Mouse (Mus musculus): ENCODE measurements around the gene Epha2. TPM values are rescaled to one million over a fixed set of nuclear protein-coding genes. Genes with fewer than 3 reads are reported as not detected.

Gene Epha2
- total RNA-seq, 1 experiment: 256 TPM

DNA sequence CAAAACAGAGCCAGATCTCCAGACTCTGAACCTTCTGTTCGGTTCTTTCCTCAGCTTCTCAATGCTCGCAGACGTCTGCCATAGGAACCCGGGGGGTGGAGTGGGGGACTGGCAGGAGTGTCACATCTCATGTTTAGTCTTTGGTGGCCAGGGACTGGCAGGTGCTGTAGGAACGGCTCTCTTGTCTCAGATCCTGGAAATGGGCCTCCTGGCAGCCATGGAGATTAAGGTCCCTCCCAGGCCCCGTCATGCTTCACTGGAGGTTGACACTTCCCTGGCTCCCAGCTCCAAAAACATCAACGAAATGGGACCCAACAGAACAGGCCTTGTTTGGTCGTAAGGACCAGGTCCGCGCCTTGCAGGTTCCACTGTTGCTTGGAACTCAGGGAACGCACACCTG lies 47.6 kb downstream of the Epha2 start:
- Histone ChIP-seq H3K9me3 (ENCODE audit: control insufficient read depth, insufficient read depth, low read depth, low read length) (no peaks in the 10 kb centered on the region), H3K9ac (ENCODE audit: insufficient read depth, low read depth, low read length, poor library complexity, severe bottlenecking) (no peak overlapping the region), H3K36me3 (ENCODE audit: control insufficient read depth, insufficient read depth, low read length, poor library complexity, severe bottlenecking) (no peaks in the 10 kb centered on the region), H3K4me1 (ENCODE audit: control insufficient read depth in 2 of 2, insufficient read depth in 2 of 2, low read length in 2 of 2, poor library complexity in 1 of 2) (peaks cover 2 to 18% of the 10 kb centered on the region in 2 experiments), H3K27ac (ENCODE audit: insufficient read depth, low read depth, low read length, poor library complexity, severe bottlenecking) (no peak overlapping the region), H3K4me3 (ENCODE audit: insufficient read depth in 1 of 2, low read depth in 1 of 2, low read length in 2 of 2, poor library complexity in 1 of 2, severe bottlenecking in 1 of 2) (no peak overlapping the region)
- in situ Hi-C loops (cut with MboI; ENCODE audit: low sequenced_read_pairs in 2 of 2, unreplicated experiment in 2 of 2): no loop called here
- DNase-seq (ENCODE audit: low read depth, low spot score): no peak
- TF ChIP-seq ZC3H11A (IDR thresholded peaks at IDR 0.05; ENCODE audit: borderline replicate concordance, low read depth, low read length) (no peak), ZNF384 (IDR thresholded peaks at IDR 0.05; ENCODE audit: low read depth, low read length) (no peak)

GRCm38 (mm10) chr4:141350015-141350414 lies 49.0 kb downstream of the Epha2 start:
- TF ChIP-seq HCFC1 (IDR thresholded peaks at IDR 0.05; ENCODE audit: borderline replicate concordance, insufficient read depth, low read length): no peak
- TF ChIP-seq ZC3H11A (IDR thresholded peaks at IDR 0.05; ENCODE audit: borderline replicate concordance, low read depth, low read length): no peak
- no peak for DNase-seq (ENCODE audit: low read depth, low spot score)
- Histone ChIP-seq H3K4me1 (ENCODE audit: control insufficient read depth in 2 of 2, insufficient read depth in 2 of 2, low read length in 2 of 2, poor library complexity in 1 of 2) (peaks cover 2 to 22% of the 10 kb centered on the region in 2 experiments), H3K36me3 (ENCODE audit: control insufficient read depth, insufficient read depth, low read length, poor library complexity, severe bottlenecking) (no peaks in the 10 kb centered on the region), H3K9me3 (ENCODE audit: control insufficient read depth, insufficient read depth, low read depth, low read length) (no peaks in the 10 kb centered on the region), H3K9ac (ENCODE audit: insufficient read depth, low read depth, low read length, poor library complexity, severe bottlenecking) (no peak overlapping the region), H3K27ac (ENCODE audit: insufficient read depth, low read depth, low read length, poor library complexity, severe bottlenecking) (no peak overlapping the region), H3K4me3 (ENCODE audit: insufficient read depth in 1 of 2, low read depth in 1 of 2, low read length in 2 of 2, poor library complexity in 1 of 2, severe bottlenecking in 1 of 2) (peak overlapping the region in 1 of 2 experiments; percentile 13; a peak in 1 of 4 replicates)
- in situ Hi-C loops (cut with MboI; ENCODE audit: low sequenced_read_pairs in 2 of 2, unreplicated experiment in 2 of 2): no loop called here

- TF ChIP-seq MAFK (IDR thresholded peaks at IDR 0.05; ENCODE audit: insufficient read depth, low read depth, low read length) (no peak), CHD2 (IDR thresholded peaks at IDR 0.05; ENCODE audit: low read depth, low read length) (no peak), HCFC1 (IDR thresholded peaks at IDR 0.05; ENCODE audit: borderline replicate concordance, insufficient read depth, low read length) (no peak)
- H3K27ac ChIP-seq (ENCODE audit: insufficient read depth, low read depth, low read length, poor library complexity, severe bottlenecking): no peak overlapping the region
- no peak for DNase-seq (ENCODE audit: low read depth, low spot score)
- in situ Hi-C loops (cut with MboI; ENCODE audit: low sequenced_read_pairs in 2 of 2, unreplicated experiment in 2 of 2): no loop called here
- H3K4me1 ChIP-seq (ENCODE audit: control insufficient read depth in 2 of 2, insufficient read depth in 2 of 2, low read length in 2 of 2, poor library complexity in 1 of 2): peaks cover 2 to 22% of the 10 kb centered on the region in 2 experiments
- no peak overlapping the region for H3K4me3 ChIP-seq (ENCODE audit: insufficient read depth in 1 of 2, low read depth in 1 of 2, low read length in 2 of 2, poor library complexity in 1 of 2, severe bottlenecking in 1 of 2)
- H3K9me3 ChIP-seq (ENCODE audit: control insufficient read depth, insufficient read depth, low read depth, low read length): no peaks in the 10 kb centered on the region
- H3K36me3 ChIP-seq (ENCODE audit: control insufficient read depth, insufficient read depth, low read length, poor library complexity, severe bottlenecking): no peaks in the 10 kb centered on the region
- H3K9ac ChIP-seq (ENCODE audit: insufficient read depth, low read depth, low read length, poor library complexity, severe bottlenecking): no peak overlapping the region
Measured at GRCm38 (mm10) chr4:141351972-141352371, 50.9 kb downstream of the Epha2 start.

GRCm38 (mm10) chr4:141352986-141353385 lies 51.9 kb downstream of the Epha2 start:
- DNase-seq (ENCODE audit: low read depth, low spot score): no peak
- in situ Hi-C loops (cut with MboI; ENCODE audit: low sequenced_read_pairs in 2 of 2, unreplicated experiment in 2 of 2): no loop called here
- no peak overlapping the region for H3K27ac ChIP-seq (ENCODE audit: insufficient read depth, low read depth, low read length, poor library complexity, severe bottlenecking)
- TF ChIP-seq CHD2 (IDR thresholded peaks at IDR 0.05; ENCODE audit: low read depth, low read length) (no peak), HCFC1 (IDR thresholded peaks at IDR 0.05; ENCODE audit: borderline replicate concordance, insufficient read depth, low read length) (no peak), ZC3H11A (IDR thresholded peaks at IDR 0.05; ENCODE audit: borderline replicate concordance, low read depth, low read length) (no peak)
- peak overlapping the region in 1 of 2 experiments; percentile 26; a peak in 1 of 4 replicates for H3K4me3 ChIP-seq (ENCODE audit: insufficient read depth in 1 of 2, low read depth in 1 of 2, low read length in 2 of 2, poor library complexity in 1 of 2, severe bottlenecking in 1 of 2)
- H3K9ac ChIP-seq (ENCODE audit: insufficient read depth, low read depth, low read length, poor library complexity, severe bottlenecking): no peak overlapping the region
- no peaks in the 10 kb centered on the region for H3K9me3 ChIP-seq (ENCODE audit: control insufficient read depth, insufficient read depth, low read depth, low read length)
- no peaks in the 10 kb centered on the region for H3K36me3 ChIP-seq (ENCODE audit: control insufficient read depth, insufficient read depth, low read length, poor library complexity, severe bottlenecking)
- H3K4me1 ChIP-seq (ENCODE audit: control insufficient read depth in 2 of 2, insufficient read depth in 2 of 2, low read length in 2 of 2, poor library complexity in 1 of 2): peaks cover 2 to 18% of the 10 kb centered on the region in 2 experiments

DNA sequence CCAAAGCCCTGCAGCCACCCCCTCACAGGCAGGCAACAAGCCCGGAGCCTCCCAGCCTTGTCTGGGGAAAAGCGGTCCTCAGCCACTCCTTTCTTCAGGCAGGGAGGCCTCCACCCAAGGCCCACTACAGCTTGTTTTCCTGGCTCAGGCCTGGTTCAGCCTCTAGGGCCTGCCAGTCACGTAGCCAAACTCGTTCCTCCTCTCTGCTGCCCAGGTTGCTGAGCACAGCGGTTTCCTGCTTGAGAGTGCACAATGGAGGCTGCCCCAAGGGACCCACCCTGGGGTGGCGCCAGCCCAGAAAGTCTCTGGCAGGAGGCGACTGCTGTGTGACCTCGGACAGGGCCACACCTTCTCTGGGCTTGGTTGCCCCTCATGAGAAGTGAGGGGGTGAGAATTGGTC lies 52.8 kb downstream of the Epha2 start:
- Histone ChIP-seq H3K27ac (ENCODE audit: insufficient read depth, low read depth, low read length, poor library complexity, severe bottlenecking) (no peak overlapping the region; the same call in 1 of the 2 replicates), H3K4me3 (ENCODE audit: insufficient read depth in 1 of 2, low read depth in 1 of 2, low read length in 2 of 2, poor library complexity in 1 of 2, severe bottlenecking in 1 of 2) (peak overlapping the region in 1 of 2 experiments; percentile 26; a peak in 1 of 4 replicates), H3K9ac (ENCODE audit: insufficient read depth, low read depth, low read length, poor library complexity, severe bottlenecking) (peak overlapping the region; percentile 0; the same call in 1 of the 2 replicates), H3K9me3 (ENCODE audit: control insufficient read depth, insufficient read depth, low read depth, low read length) (no peaks in the 10 kb centered on the region), H3K4me1 (ENCODE audit: control insufficient read depth in 2 of 2, insufficient read depth in 2 of 2, low read length in 2 of 2, poor library complexity in 1 of 2) (peaks cover 2 to 23% of the 10 kb centered on the region in 2 experiments), H3K36me3 (ENCODE audit: control insufficient read depth, insufficient read depth, low read length, poor library complexity, severe bottlenecking) (no peaks in the 10 kb centered on the region)
- no peak for DNase-seq (ENCODE audit: low read depth, low spot score)
- TF ChIP-seq ZNF384 (IDR thresholded peaks at IDR 0.05; ENCODE audit: low read depth, low read length) (no peak), MAFK (IDR thresholded peaks at IDR 0.05; ENCODE audit: insufficient read depth, low read depth, low read length) (0 out of 2 replicates have a peak, but pooled peaks have one; percentile 20)
- in situ Hi-C loops (cut with MboI; ENCODE audit: low sequenced_read_pairs in 2 of 2, unreplicated experiment in 2 of 2): no loop called here
